ENCODE assay signal across 15 mouse cellular contexts in the genomic region with DNA sequence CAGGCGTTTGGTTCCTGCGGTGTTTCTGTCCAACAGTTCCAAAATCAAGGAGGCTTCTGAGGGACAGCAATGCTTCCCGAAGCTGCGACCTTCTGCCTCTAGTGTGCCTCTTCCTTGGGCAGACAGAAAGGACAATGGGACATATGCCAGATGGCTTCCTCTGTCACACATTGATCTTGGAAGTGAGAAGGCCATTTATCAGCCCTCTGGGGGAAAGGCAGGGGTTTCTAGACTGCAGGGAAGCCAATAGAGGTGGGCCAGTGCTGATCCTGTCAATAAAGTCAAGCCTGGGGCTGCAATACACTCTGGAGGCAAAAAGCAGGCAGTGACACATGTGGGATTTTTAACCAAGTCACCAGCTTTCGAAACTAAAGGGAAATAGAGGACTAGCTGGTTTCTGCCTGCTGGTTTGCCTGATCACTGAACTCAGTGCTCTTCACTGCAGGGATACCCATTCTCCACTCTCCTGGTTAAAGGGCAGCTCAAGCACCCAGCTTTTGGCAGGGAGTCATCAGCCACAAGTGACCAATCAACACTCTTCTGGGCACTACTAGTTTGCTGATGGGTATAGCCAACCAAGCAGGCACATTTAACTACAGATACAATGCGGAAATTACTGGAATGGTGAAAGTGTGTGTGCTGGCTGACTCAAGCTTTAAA.
A peak's percentile ranks its signal among the peaks of the same experiment; 100 is the strongest.
DNase-seq lines count a peak whose midpoint lies in the region; ATAC-seq and TF ChIP-seq lines count a peak whose summit lies in the region.
"Had no signal": no experiment of that assay in that cellular context is flagged by ENCODE, and none has a peak within 500 bp of the region (broad histone marks: within the 10 kb centered on the region; RNA-seq: fewer than 3 reads in every experiment).

No protein-coding gene starts in this region.

- H3K9me3 ChIP-seq in hindbrain, embryonic 11.5 days (ENCODE audit: control insufficient read depth, low read length), result no peaks in the 10 kb centered on the region
- H3K9me3 ChIP-seq in hindbrain, embryonic 16.5 days (ENCODE audit: control insufficient read depth, low read length), result no peaks in the 10 kb centered on the region
- H3K9me3 ChIP-seq in liver, embryonic 13.5 days (replicated peaks), result no peaks in the 10 kb centered on the region
- H3K9me3 ChIP-seq: embryonic facial prominence, embryonic 13.5 days; forebrain, embryonic 15.5 days; kidney, embryonic 15.5 days; neural tube, embryonic 12.5 days; stomach, embryonic 15.5 days had no signal

- H3K27me3 ChIP-seq in hindbrain, embryonic 11.5 days (ENCODE audit: control insufficient read depth, insufficient read depth, low read length), result no peaks in the 10 kb centered on the region
- no peaks in the 10 kb centered on the region; the same call in 1 of the 2 replicates for H3K27me3 ChIP-seq in hindbrain, embryonic 16.5 days (replicated peaks; ENCODE audit: control insufficient read depth, insufficient read depth, low read length)
- H3K27me3 ChIP-seq in liver, embryonic 13.5 days, result no peaks in the 10 kb centered on the region
- H3K27me3 ChIP-seq: forebrain, embryonic 15.5 days; kidney, embryonic 15.5 days; neural tube, embryonic 12.5 days; stomach, embryonic 15.5 days had no signal

- no peak for TF ChIP-seq CTCF in bone marrow, adult 2 months (IDR thresholded peaks at IDR 0.05; ENCODE audit: control insufficient read depth, insufficient read depth, low read length)

- WGBS in hindbrain, embryonic 11.5 days, result 38% methylated on average over 6 of the region's 6 CpGs
- 39% methylated on average over 6 of the region's 6 CpGs for WGBS in hindbrain, embryonic 16.5 days
- 65% methylated on average over 6 of the region's 6 CpGs for WGBS in bone marrow, adult 2 months
- 50% methylated on average over 6 of the region's 6 CpGs for whole genome bisulfite sequencing in liver, embryonic 13.5 days (ENCODE audit: insufficient replicate concordance)

- peak overlapping the region; percentile 31; the same call in 1 of the 2 replicates for H3K27ac ChIP-seq in hindbrain, embryonic 11.5 days (ENCODE audit: low read depth, low read length)
- no peak overlapping the region for H3K27ac ChIP-seq in hindbrain, embryonic 16.5 days (ENCODE audit: low read depth, low read length)
- peak overlapping the region; percentile 38; the same call in 1 of the 2 replicates for H3K27ac ChIP-seq in bone marrow, adult 2 months (ENCODE audit: control insufficient read depth, insufficient read depth, low read depth, low read length, poor library complexity)
- H3K27ac ChIP-seq in liver, embryonic 13.5 days, result 0 out of 2 replicates have a peak overlapping the region, but pooled peaks have one; percentile 8
- H3K27ac ChIP-seq: embryonic facial prominence, embryonic 13.5 days; forebrain, embryonic 15.5 days; kidney, embryonic 15.5 days; neural tube, embryonic 12.5 days had no signal

- H3K9ac ChIP-seq in hindbrain, embryonic 11.5 days (ENCODE audit: low read depth, low read length), result no peak overlapping the region
- no peak overlapping the region for H3K9ac ChIP-seq in hindbrain, embryonic 16.5 days (ENCODE audit: low read depth, low read length)
- no peak overlapping the region for H3K9ac ChIP-seq in liver, embryonic 13.5 days
- H3K9ac ChIP-seq: embryonic facial prominence, embryonic 13.5 days; forebrain, embryonic 15.5 days; kidney, embryonic 15.5 days; neural tube, embryonic 12.5 days; stomach, embryonic 15.5 days had no signal

- no peaks in the 10 kb centered on the region for H3K36me3 ChIP-seq in hindbrain, embryonic 11.5 days (ENCODE audit: control insufficient read depth, insufficient read depth, low read length)
- H3K36me3 ChIP-seq in hindbrain, embryonic 16.5 days (ENCODE audit: control insufficient read depth, insufficient read depth, low read length), result no peaks in the 10 kb centered on the region
- no peaks in the 10 kb centered on the region for H3K36me3 ChIP-seq in liver, embryonic 13.5 days
- H3K36me3 ChIP-seq: embryonic facial prominence, embryonic 13.5 days; forebrain, embryonic 15.5 days; kidney, embryonic 15.5 days; neural tube, embryonic 12.5 days; stomach, embryonic 15.5 days had no signal

- TF ChIP-seq POLR2A in bone marrow, adult 2 months (IDR thresholded peaks at IDR 0.05; ENCODE audit: borderline replicate concordance, control insufficient read depth, low read depth, low read length), result no peak

- H3K4me1 ChIP-seq in hindbrain, embryonic 11.5 days (replicated peaks; ENCODE audit: control insufficient read depth, insufficient read depth, low read length), result peaks cover 15% of the 10 kb centered on the region; the same call in 1 of the 2 replicates
- peaks cover 14% of the 10 kb centered on the region for H3K4me1 ChIP-seq in hindbrain, embryonic 16.5 days (ENCODE audit: control insufficient read depth, insufficient read depth, low read depth, low read length)
- H3K4me1 ChIP-seq in bone marrow, adult 2 months (ENCODE audit: control insufficient read depth, insufficient read depth, low read length), result peaks cover 19% of the 10 kb centered on the region
- peaks cover 42% of the 10 kb centered on the region for H3K4me1 ChIP-seq in liver, embryonic 13.5 days (replicated peaks)

- no peak overlapping the region for H3K4me2 ChIP-seq in hindbrain, embryonic 11.5 days (replicated peaks; ENCODE audit: low read depth, low read length)
- no peak overlapping the region for H3K4me2 ChIP-seq in hindbrain, embryonic 16.5 days (ENCODE audit: low read length)
- H3K4me2 ChIP-seq in liver, embryonic 13.5 days, result no peak overlapping the region
- H3K4me2 ChIP-seq: embryonic facial prominence, embryonic 13.5 days; forebrain, embryonic 15.5 days; kidney, embryonic 15.5 days; neural tube, embryonic 12.5 days had no signal

- H3K4me3 ChIP-seq in hindbrain, embryonic 11.5 days (ENCODE audit: low read depth, low read length), result no peak overlapping the region
- H3K4me3 ChIP-seq in hindbrain, embryonic 16.5 days (ENCODE audit: low read length), result no peak overlapping the region
- H3K4me3 ChIP-seq in bone marrow, adult 2 months (replicated peaks; ENCODE audit: control insufficient read depth, low read depth, low read length), result no peak overlapping the region
- no peak overlapping the region for H3K4me3 ChIP-seq in liver, embryonic 13.5 days (replicated peaks)
- H3K4me3 ChIP-seq: embryonic facial prominence, embryonic 13.5 days; forebrain, embryonic 15.5 days; kidney, embryonic 15.5 days; neural tube, embryonic 12.5 days; stomach, embryonic 15.5 days had no signal

- DNase-seq in cerebellum, postnatal 10 days, result peak; percentile 41 to 54
- peak; percentile 50 for DNase-seq in hindbrain, embryonic 11.5 days (ENCODE audit: low spot score)
- no peak for DNase-seq in liver, embryonic 13.5 days
- no peak for DNase-seq in thymus, postnatal 10 days (ENCODE audit: low spot score in 2 of 2)
- DNase-seq in thymus, postnatal 4 days, result no peak
- DNase-seq: gastrocnemius, postnatal 36 days; right cerebral cortex, postnatal 25 days had no signal

- ATAC-seq in cerebellum, adult (ENCODE audit: insufficient number of reproducible peaks, low FRiP score, low TSS enrichment), result no peak
- peak; percentile 26; the same call in 1 of the 2 replicates for ATAC-seq in hindbrain, embryonic 11.5 days (ENCODE audit: low FRiP score)
- ATAC-seq in hindbrain, embryonic 16.5 days, result no peak
- no peak for ATAC-seq in liver, embryonic 13.5 days (ENCODE audit: low read depth)
- ATAC-seq: forebrain, embryonic 15.5 days had no signal

Comparison
In these comparisons a context has a peak if more than half of its experiments do, and no peak if none do; other contexts are left out.
1. DNase-seq: peak in cerebellum, postnatal 10 days (2 of 2) and hindbrain, embryonic 11.5 days (single experiment); none in liver, embryonic 13.5 days (single experiment), thymus, postnatal 10 days (0 of 2) and thymus, postnatal 4 days (single experiment).